Mouse (Mus musculus) midbrain, postnatal 0 days (tissue): ENCODE measurements around the gene Bcap29. TPM values are rescaled to one million over a fixed set of nuclear protein-coding genes. Genes with fewer than 3 reads are reported as not detected.

Experiments used
- ATAC-seq: fragments of 200-750 bp; cut with Nextera tagmentation; 2 replicates; pipeline ENCODE4 v1.8.0; 2017; ENCODE audit warnings: moderate number of reproducible peaks, mild to moderate bottlenecking, moderate TSS enrichment, moderate library complexity; ENCODE audit not compliant: low FRiP score
- DNase-seq: peaks from one replicate; pipeline ENCODE4 v3.0.0-alpha.2; 2015; ENCODE audit warnings: low spot score
- H3K27ac ChIP-seq: fragments of 300-500 bp; sonication (generic); 2 replicates; pipeline ENCODE4 v1.5.1; 2014; ENCODE audit warnings: low read depth, mild to moderate bottlenecking, low read length, mixed read lengths
- H3K27me3 ChIP-seq: fragments of 300-500 bp; sonication (generic); 2 replicates; pipeline ENCODE4 v1.6.1; 2014; ENCODE audit warnings: low read length, control low read depth, mixed read lengths; ENCODE audit not compliant: insufficient read depth
- H3K36me3 ChIP-seq: fragments of 300-500 bp; sonication (generic); 2 replicates; pipeline ENCODE4 v1.6.1; 2014; ENCODE audit warnings: low read length, control low read depth, mixed read lengths; ENCODE audit not compliant: insufficient read depth
- H3K4me1 ChIP-seq: fragments of 300-500 bp; sonication (generic); 2 replicates; pipeline ENCODE4 v1.6.1; 2014; ENCODE audit warnings: mild to moderate bottlenecking, control low read depth, antibody characterized with exemption, low read length, mixed read lengths; ENCODE audit not compliant: insufficient read depth
- H3K4me2 ChIP-seq: fragments of 300-500 bp; sonication (generic); 2 replicates; pipeline ENCODE4 v1.6.1; 2014; ENCODE audit warnings: low read depth, mild to moderate bottlenecking, low read length, mixed read lengths; ENCODE audit not compliant: poor library complexity, severe bottlenecking
- H3K4me3 ChIP-seq: fragments of 300-500 bp; sonication (generic); 2 replicates; pipeline ENCODE4 v1.5.1; 2014; ENCODE audit warnings: low read depth, mild to moderate bottlenecking, low read length, moderate library complexity
- H3K9ac ChIP-seq: fragments of 300-500 bp; sonication (generic); replicated peaks from 2 replicates; pipeline ENCODE4 v1.6.1; 2014; ENCODE audit warnings: mild to moderate bottlenecking, low read length, moderate library complexity, mixed read lengths; ENCODE audit not compliant: poor library complexity, severe bottlenecking
- H3K9me3 ChIP-seq: fragments of 300-500 bp; sonication (generic); 2 replicates; pipeline ENCODE4 v1.6.1; 2016; ENCODE audit warnings: low read length, control low read depth
- CTCF ChIP-seq: IDR thresholded peaks from 2 replicates; pipeline ENCODE4 v1.5.1; 2016; ENCODE audit warnings: antibody characterized with exemption, mild to moderate bottlenecking
- WGBS: fragments of 180-500 bp; shearing (Covaris S2); extraction: QIAGEN DNeasy Blood & Tissue Kit; methylation state at CpG from one replicate; pipeline ENCODE4 v1.1.7; 2014; 5-methylcytosine and 5-hydroxymethylcytosine counted together
- polyA plus RNA-seq: library from polyadenylated mRNA; unstranded; fragments of >200 nt; fragmentation: Nextera tagmentation; extraction: Ambion mirVana; gene quantifications from 2 replicates; pipeline ENCODE4 v1.2.1, GENCODE M21; 2015
- total RNA-seq: library from RNA; depleted of rRNA; stranded (reverse); fragments of >200 nt; gene quantifications from 2 replicates; pipeline ENCODE4 v1.2.3, GENCODE M21; 2014; rRNA removed

Gene Bcap29
- total RNA-seq (5.9 and 11.1 TPM in 2 replicates), polyA plus RNA-seq (33.9 and 36.1 TPM in 2 replicates)

GRCm38 (mm10) chr12:31634343-31635239 is at the start of gene Bcap29:
Gene Bcap29, minus strand, starts transcription at chr12:31634658.
- peak within 1 kb of the TSS; percentile 74 for H3K27ac ChIP-seq
- TF ChIP-seq CTCF = no peak
- peak; percentile 80 for DNase-seq
- peak; percentile 91 for ATAC-seq
- H3K9ac ChIP-seq = peak within 1 kb of the TSS; percentile 78
- no peaks in the 10 kb centered on the region; the same call in 1 of the 2 replicates for H3K4me1 ChIP-seq
- no peaks in the 10 kb centered on the region for H3K36me3 ChIP-seq
- no peaks in the 10 kb centered on the region for H3K9me3 ChIP-seq
- WGBS = 2% methylated on average over 69 of the region's 73 CpGs
- H3K4me2 ChIP-seq = peak within 1 kb of the TSS; percentile 66
- H3K4me3 ChIP-seq = peak within 1 kb of the TSS; percentile 60
- H3K27me3 ChIP-seq = no peaks in the 10 kb centered on the region

- WGBS = 54% methylated on average over 3 of the region's 3 CpGs
- peaks cover 18% of the 10 kb centered on the region for H3K36me3 ChIP-seq
- no peak overlapping the region for H3K9ac ChIP-seq
- H3K4me1 ChIP-seq = no peaks in the 10 kb centered on the region
- ATAC-seq (no peak), DNase-seq (no peak)
- TF ChIP-seq CTCF = no peak
- H3K27ac ChIP-seq = no peak overlapping the region
- H3K9me3 ChIP-seq = no peaks in the 10 kb centered on the region
- no peak overlapping the region for H3K4me3 ChIP-seq
- no peak overlapping the region for H3K4me2 ChIP-seq
- no peaks in the 10 kb centered on the region for H3K27me3 ChIP-seq
Observed at GRCm38 (mm10) chr12:31667187-31667586, 32.7 kb upstream of the Bcap29 start.

- no peak overlapping the region for H3K27ac ChIP-seq
- H3K36me3 ChIP-seq = peaks cover 18% of the 10 kb centered on the region
- no peaks in the 10 kb centered on the region for H3K27me3 ChIP-seq
- ATAC-seq (no peak), DNase-seq (no peak)
- H3K4me1 ChIP-seq = no peaks in the 10 kb centered on the region
- no peaks in the 10 kb centered on the region for H3K9me3 ChIP-seq
- H3K4me2 ChIP-seq = no peak overlapping the region
- H3K9ac ChIP-seq = no peak overlapping the region
- H3K4me3 ChIP-seq = no peak overlapping the region
- WGBS = 71% methylated on average over 6 of the region's 6 CpGs
- no peak for TF ChIP-seq CTCF
Observed at GRCm38 (mm10) chr12:31665999-31666398, 31.5 kb upstream of the Bcap29 start.

- H3K4me3 ChIP-seq = no peak overlapping the region
- no peak for DNase-seq
- no peak for TF ChIP-seq CTCF
- H3K4me2 ChIP-seq = no peak overlapping the region
- 99% methylated on average over 2 of the region's 2 CpGs for WGBS
- no peak overlapping the region for H3K9ac ChIP-seq
- no peaks in the 10 kb centered on the region for H3K36me3 ChIP-seq
- ATAC-seq = no peak
- H3K27me3 ChIP-seq = no peaks in the 10 kb centered on the region
- H3K27ac ChIP-seq = no peak overlapping the region
- H3K9me3 ChIP-seq = no peaks in the 10 kb centered on the region
- H3K4me1 ChIP-seq = no peaks in the 10 kb centered on the region
Observed at GRCm38 (mm10) chr12:31656841-31657240, 22.4 kb upstream of the Bcap29 start.

GRCm38 (mm10) chr12:31654965-31655477 is 20.6 kb upstream of the Bcap29 start:
- H3K4me1 ChIP-seq = no peaks in the 10 kb centered on the region
- ATAC-seq = peak; percentile 62
- H3K9me3 ChIP-seq = no peaks in the 10 kb centered on the region
- H3K4me2 ChIP-seq = peak overlapping the region; percentile 51
- no peak for DNase-seq
- peak overlapping the region; percentile 65 for H3K27ac ChIP-seq
- peak overlapping the region; percentile 86 for H3K9ac ChIP-seq
- no peaks in the 10 kb centered on the region for H3K27me3 ChIP-seq
- peak; percentile 62 for TF ChIP-seq CTCF
- no peaks in the 10 kb centered on the region for H3K36me3 ChIP-seq
- under 1% methylated on average over 29 of the region's 29 CpGs for WGBS
- H3K4me3 ChIP-seq = peak overlapping the region; percentile 96
